Mouse (Mus musculus): ENCODE results near the gene Ltbp2.

Ltbp2 gene

GRCm38 (mm10) chr12:84814663-84815325, 61.5 kb downstream of the Ltbp2 start:
- in situ Hi-C loops (cut with MboI; ENCODE audit: low pct_unique_long_range_greater_than_20kb in 1 of 2, low sequenced_read_pairs in 2 of 2, unreplicated experiment in 1 of 2): no loop called here

GRCm38 (mm10) chr12:84813773-84814172, 62.6 kb downstream of the Ltbp2 start:
- in situ Hi-C loops (cut with MboI; ENCODE audit: low pct_unique_long_range_greater_than_20kb in 1 of 2, low sequenced_read_pairs in 2 of 2, unreplicated experiment in 1 of 2): no loop called here

- in situ Hi-C loops (cut with MboI; ENCODE audit: low pct_unique_long_range_greater_than_20kb in 1 of 2, low sequenced_read_pairs in 2 of 2, unreplicated experiment in 1 of 2): no loop called here
Measured at GRCm38 (mm10) chr12:84812004-84812403, 64.3 kb downstream of the Ltbp2 start.

GRCm38 (mm10) chr12:84811510-84811909, 64.8 kb downstream of the Ltbp2 start:
- in situ Hi-C loops (cut with MboI; ENCODE audit: low pct_unique_long_range_greater_than_20kb in 1 of 2, low sequenced_read_pairs in 2 of 2, unreplicated experiment in 1 of 2): no loop called here

- in situ Hi-C loops (cut with MboI; ENCODE audit: low pct_unique_long_range_greater_than_20kb in 1 of 2, low sequenced_read_pairs in 2 of 2, unreplicated experiment in 1 of 2): no loop called here
Measured at GRCm38 (mm10) chr12:84810810-84811209, 65.5 kb downstream of the Ltbp2 start.

GRCm38 (mm10) chr12:84809033-84809432, 67.3 kb downstream of the Ltbp2 start:
- in situ Hi-C loops (cut with MboI; ENCODE audit: low pct_unique_long_range_greater_than_20kb in 1 of 2, low sequenced_read_pairs in 2 of 2, unreplicated experiment in 1 of 2): no loop called here

- in situ Hi-C loops (cut with MboI; ENCODE audit: low pct_unique_long_range_greater_than_20kb in 1 of 2, low sequenced_read_pairs in 2 of 2, unreplicated experiment in 1 of 2): no loop called here
Measured at GRCm38 (mm10) chr12:84807351-84807750, 69.0 kb downstream of the Ltbp2 start.

GRCm38 (mm10) chr12:84806726-84807125, 69.6 kb downstream of the Ltbp2 start:
- in situ Hi-C loops (cut with MboI; ENCODE audit: low pct_unique_long_range_greater_than_20kb in 1 of 2, low sequenced_read_pairs in 2 of 2, unreplicated experiment in 1 of 2): no loop called here

- in situ Hi-C loops (cut with MboI; ENCODE audit: low pct_unique_long_range_greater_than_20kb in 1 of 2, low sequenced_read_pairs in 2 of 2, unreplicated experiment in 1 of 2): no loop called here
Measured at GRCm38 (mm10) chr12:84806010-84806409, 70.3 kb downstream of the Ltbp2 start.

- in situ Hi-C loops (cut with MboI; ENCODE audit: low pct_unique_long_range_greater_than_20kb in 1 of 2, low sequenced_read_pairs in 2 of 2, unreplicated experiment in 1 of 2): no loop called here
Measured at GRCm38 (mm10) chr12:84805228-84805842, 71.0 kb downstream of the Ltbp2 start.

GRCm38 (mm10) chr12:84802625-84803024, 73.7 kb downstream of the Ltbp2 start:
- in situ Hi-C loops (cut with MboI; ENCODE audit: low pct_unique_long_range_greater_than_20kb in 1 of 2, low sequenced_read_pairs in 2 of 2, unreplicated experiment in 1 of 2): no loop called here

GRCm38 (mm10) chr12:84801532-84802110, 74.7 kb downstream of the Ltbp2 start:
- in situ Hi-C loops (cut with MboI; ENCODE audit: low pct_unique_long_range_greater_than_20kb in 1 of 2, low sequenced_read_pairs in 2 of 2, unreplicated experiment in 1 of 2): no loop called here

- in situ Hi-C loops (cut with MboI; ENCODE audit: low pct_unique_long_range_greater_than_20kb in 1 of 2, low sequenced_read_pairs in 2 of 2, unreplicated experiment in 1 of 2): no loop called here
Measured at GRCm38 (mm10) chr12:84800419-84800818, 75.9 kb downstream of the Ltbp2 start.

- in situ Hi-C loops (cut with MboI; ENCODE audit: low pct_unique_long_range_greater_than_20kb in 1 of 2, low sequenced_read_pairs in 2 of 2, unreplicated experiment in 1 of 2): no loop called here
Measured at GRCm38 (mm10) chr12:84799086-84799485, 77.2 kb downstream of the Ltbp2 start.

- in situ Hi-C loops (cut with MboI; ENCODE audit: low pct_unique_long_range_greater_than_20kb in 1 of 2, low sequenced_read_pairs in 2 of 2, unreplicated experiment in 1 of 2): no loop called here
Measured at GRCm38 (mm10) chr12:84794647-84795046, 81.7 kb downstream of the Ltbp2 start.

GRCm38 (mm10) chr12:84792629-84793028, 83.7 kb downstream of the Ltbp2 start:
- in situ Hi-C loops (cut with MboI; ENCODE audit: low pct_unique_long_range_greater_than_20kb in 1 of 2, low sequenced_read_pairs in 2 of 2, unreplicated experiment in 1 of 2): no loop called here

- in situ Hi-C loops (cut with MboI; ENCODE audit: low pct_unique_long_range_greater_than_20kb in 1 of 2, low sequenced_read_pairs in 2 of 2, unreplicated experiment in 1 of 2): no loop called here
Measured at GRCm38 (mm10) chr12:84790853-84791252, 85.5 kb downstream of the Ltbp2 start.

GRCm38 (mm10) chr12:84786091-84786490, 90.2 kb downstream of the Ltbp2 start:
- in situ Hi-C loops (cut with MboI; ENCODE audit: low pct_unique_long_range_greater_than_20kb in 1 of 2, low sequenced_read_pairs in 2 of 2, unreplicated experiment in 1 of 2): no loop called here

- in situ Hi-C loops (cut with MboI; ENCODE audit: low pct_unique_long_range_greater_than_20kb in 1 of 2, low sequenced_read_pairs in 2 of 2, unreplicated experiment in 1 of 2): no loop called here
Measured at GRCm38 (mm10) chr12:84784604-84785381, 91.5 kb downstream of the Ltbp2 start.
